Mouse (Mus musculus) spleen, adult 10 weeks (tissue): ENCODE measurements around the gene Ncan. TPM values are rescaled to one million over a fixed set of nuclear protein-coding genes. Genes with fewer than 3 reads are reported as not detected.

Experiments
- polyA plus RNA-seq: library from polyadenylated mRNA; stranded (reverse); fragments of 350-450 nt; fragmentation: Illumina TruSeq; extraction: RNeasy Lipid Tissue Mini Kit (QIAGEN cat#74804); gene quantifications from one replicate; pipeline ENCODE4 v1.2.3, GENCODE M21; 2015; ENCODE audit warnings: low replicate concordance; ENCODE audit not compliant: insufficient read depth

The Ncan gene
- polyA plus RNA-seq, result 0.06 TPM

DNA sequence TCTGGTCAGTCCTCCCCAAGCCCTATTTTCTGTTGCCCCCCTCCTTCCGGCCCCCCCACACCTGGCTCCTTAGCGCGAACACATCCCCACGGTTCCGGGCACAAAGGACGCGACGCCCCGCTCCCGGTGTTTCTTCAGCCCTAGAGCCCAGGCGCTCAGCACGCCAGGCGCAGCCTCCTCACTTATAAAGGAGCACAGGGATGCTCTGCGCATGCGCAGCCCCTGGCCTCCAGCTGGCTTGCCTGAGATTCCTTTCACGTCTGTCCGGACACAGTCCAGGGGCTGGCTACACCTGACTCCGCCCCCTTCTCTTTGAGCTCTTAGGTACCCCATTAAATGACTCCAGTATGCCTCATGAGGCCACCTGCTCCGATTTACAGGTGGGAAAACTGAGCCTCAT lies at the start of gene Ncan:
TSS of gene Ncan (minus strand) at position 207 of the 400 bp plus-strand sequence.

DNA sequence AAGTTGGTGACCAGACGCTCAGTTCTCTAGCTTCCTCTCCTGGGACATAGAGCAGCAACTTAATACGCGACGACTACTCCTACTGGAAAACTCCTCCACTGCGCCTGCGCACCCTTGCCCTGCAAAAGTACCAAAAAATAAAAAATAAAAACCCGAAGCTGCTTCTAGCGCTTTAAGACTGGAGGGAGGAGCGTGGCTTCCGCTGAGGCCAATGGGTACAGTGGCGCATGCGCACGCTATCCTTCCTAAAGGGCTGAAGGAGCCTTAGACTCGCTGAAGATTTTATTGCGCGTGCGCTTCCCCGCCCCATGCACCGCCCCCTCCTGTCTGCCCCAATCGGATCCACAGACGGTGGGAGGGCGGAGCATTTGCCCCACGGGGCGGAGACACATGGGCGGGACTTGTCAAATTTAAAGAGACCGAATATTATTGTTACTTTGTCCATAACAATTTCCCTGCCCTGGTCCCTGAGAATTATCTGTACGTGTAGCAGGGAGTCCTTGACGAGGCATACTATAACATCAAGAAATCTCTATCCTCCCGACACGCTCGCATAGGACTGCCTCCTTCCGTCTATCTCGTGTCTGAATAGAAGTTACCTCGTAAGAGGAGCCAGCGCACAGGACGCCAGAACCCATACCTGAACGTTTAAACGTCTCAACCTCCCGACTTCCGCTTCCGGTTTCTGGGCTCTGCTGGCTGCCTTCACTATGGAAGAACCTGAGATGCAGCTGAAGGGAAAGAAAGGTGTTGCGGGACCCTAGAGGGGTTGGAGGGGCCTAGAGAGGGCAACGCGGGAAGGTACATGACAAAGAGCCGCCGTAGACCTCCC lies 18.6 kb upstream of the Ncan start, which contains the start of the genes Rfxank, Borcs8 and Mef2b:
TSS of gene Rfxank (minus strand) at position 129 of the 832 bp plus-strand sequence.
TSS of gene Borcs8 (plus strand) at position 474 of the 832 bp plus-strand sequence.
TSS of gene Mef2b (plus strand) at position 686 of the 832 bp plus-strand sequence.

DNA sequence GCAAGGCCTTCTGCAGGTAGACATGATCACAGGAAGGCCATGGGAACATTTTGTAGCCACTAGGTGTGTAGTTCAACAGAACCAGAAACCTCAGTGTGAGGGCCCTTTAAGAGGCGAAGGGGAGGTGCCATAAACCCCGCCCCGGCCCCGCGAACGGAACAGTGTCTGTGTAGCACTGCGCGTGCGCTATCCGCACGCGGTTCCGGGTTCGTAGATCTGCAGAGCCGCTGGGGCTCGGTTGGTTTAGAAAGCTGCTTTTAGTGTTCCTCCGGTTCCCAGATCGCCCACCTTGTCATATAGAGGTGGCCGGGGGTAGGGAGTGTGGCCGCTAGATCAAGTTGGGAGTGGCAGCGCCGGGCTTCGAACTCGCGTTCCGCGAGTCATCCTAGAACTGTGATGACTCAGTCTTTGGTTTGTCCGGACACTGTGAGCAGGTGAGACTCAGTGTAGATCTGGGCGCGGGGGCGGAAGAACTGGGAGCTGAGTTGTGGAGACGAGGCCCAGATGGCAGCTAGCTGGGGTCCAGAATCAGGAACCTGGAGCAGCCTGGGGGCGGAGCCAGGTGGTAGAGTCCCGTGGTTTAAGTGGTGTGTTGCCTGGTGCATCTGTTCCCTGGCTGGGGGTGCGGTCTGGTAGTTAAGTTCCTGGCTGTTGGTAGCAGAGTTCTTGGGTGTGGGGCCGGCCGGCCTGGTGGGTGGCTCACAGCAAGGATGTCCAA lies 10.7 kb upstream of the Ncan start, which contains the start of gene Nr2c2ap:
TSS of gene Nr2c2ap (plus strand) at position 168 of the 718 bp plus-strand sequence.

DNA sequence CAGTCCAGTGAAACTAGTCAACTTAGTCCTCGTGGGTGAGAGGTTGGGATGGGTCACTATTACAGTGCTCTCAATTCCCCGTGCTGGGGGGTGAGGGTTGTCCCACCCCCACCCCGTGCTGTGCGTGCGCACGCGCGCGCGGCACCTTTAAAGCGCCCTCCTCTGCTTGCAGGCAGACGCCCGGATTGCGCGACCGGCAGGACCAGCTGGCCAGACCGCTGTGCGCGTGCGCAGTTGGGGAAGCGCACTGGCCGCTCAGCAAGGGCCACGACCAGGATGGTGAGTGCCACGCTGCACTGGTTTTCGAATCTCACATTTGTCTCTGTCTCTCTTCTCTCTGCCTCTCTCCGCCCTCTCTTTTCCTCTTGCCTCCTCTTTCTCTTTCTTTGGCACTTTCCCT lies 37.4 kb downstream of the Ncan start, which contains the start of gene Hapln4:
TSS of gene Hapln4 (plus strand) at position 173 of the 400 bp plus-strand sequence.

DNA sequence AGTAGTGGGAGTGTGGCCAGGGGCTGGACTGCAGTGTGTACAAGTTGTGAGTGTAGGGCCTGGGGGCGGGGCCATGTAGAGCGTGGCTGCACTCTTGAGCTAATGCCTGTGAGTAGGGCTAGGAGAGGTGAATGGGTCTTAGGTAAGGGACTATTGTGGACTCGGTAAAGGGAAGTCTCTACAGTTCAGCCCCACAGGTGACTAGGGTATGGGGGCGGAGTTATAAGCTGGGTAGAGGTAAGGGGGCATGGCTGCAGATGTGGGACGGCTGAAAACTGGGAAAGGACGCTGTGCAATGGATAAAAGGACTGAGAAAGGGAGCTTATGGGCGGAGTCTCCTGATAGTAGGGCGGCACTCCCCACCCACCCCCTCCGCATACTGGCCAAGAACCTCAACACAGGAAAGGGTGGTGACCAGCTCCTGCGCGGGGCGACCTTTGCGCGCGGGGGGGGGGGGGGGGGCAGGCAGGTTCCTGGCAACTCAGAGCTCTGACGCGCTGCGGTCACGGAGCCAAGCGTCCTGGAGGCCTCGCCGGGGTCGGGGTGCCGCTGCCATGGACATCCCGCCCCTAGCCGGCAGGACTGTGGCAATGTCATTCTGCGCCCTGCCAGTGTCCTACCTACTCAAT lies 48.1 kb downstream of the Ncan start, which contains the start of gene Tm6sf2:
TSS of gene Tm6sf2 (plus strand) at position 484 of the 629 bp plus-strand sequence.

Other genes starting within 250 kb of the Ncan start
- gene Cilp2, start 233.2 kb downstream of the Ncan start, polyA plus RNA-seq, result not detected
- not detected for gene Tssk6, start 218.7 kb downstream of the Ncan start, polyA plus RNA-seq
- 13.6 TPM for gene Ndufa13, start 218.3 kb downstream of the Ncan start, polyA plus RNA-seq
- gene Yjefn3, start 218.2 kb downstream of the Ncan start, polyA plus RNA-seq, result not detected
- 21.0 TPM for gene Gatad2a, start 124.5 kb downstream of the Ncan start, polyA plus RNA-seq
- 55.1 TPM for gene Mau2, start 78.1 kb downstream of the Ncan start, polyA plus RNA-seq
- 29.4 TPM for gene Sugp1, start 78.1 kb downstream of the Ncan start, polyA plus RNA-seq
- gene Tm6sf2, start 47.9 kb downstream of the Ncan start, polyA plus RNA-seq, result 1.2 TPM
- not detected for gene Hapln4, start 37.4 kb downstream of the Ncan start, polyA plus RNA-seq
- 17.2 TPM for gene Nr2c2ap, start 10.5 kb upstream of the Ncan start, polyA plus RNA-seq
- gene Rfxank, start 18.3 kb upstream of the Ncan start, polyA plus RNA-seq, result 7.4 TPM
- 25.0 TPM for gene Borcs8, start 18.6 kb upstream of the Ncan start, polyA plus RNA-seq
- gene Mef2b, start 18.8 kb upstream of the Ncan start, polyA plus RNA-seq, result 0.33 TPM
- gene Tmem161a, start 51.5 kb upstream of the Ncan start, polyA plus RNA-seq, result 15.6 TPM
- 8.9 TPM for gene Slc25a42, start 91.4 kb upstream of the Ncan start, polyA plus RNA-seq
- 44.6 TPM for gene Sugp2, start 113.4 kb upstream of the Ncan start, polyA plus RNA-seq
- gene Armc6, start 113.6 kb upstream of the Ncan start, polyA plus RNA-seq, result 3.8 TPM
- gene Homer3, start 162.0 kb upstream of the Ncan start, polyA plus RNA-seq, result 4.2 TPM
- 23.5 TPM for gene Ddx49, start 181.6 kb upstream of the Ncan start, polyA plus RNA-seq
- 32.0 TPM for gene Cope, start 181.6 kb upstream of the Ncan start, polyA plus RNA-seq
- not detected for gene Cers1, start 194.9 kb upstream of the Ncan start, polyA plus RNA-seq
- gene Gdf1, start 208.9 kb upstream of the Ncan start, polyA plus RNA-seq, result not detected
- gene Upf1, start 232.4 kb upstream of the Ncan start, polyA plus RNA-seq, result 16.2 TPM